Mouse (Mus musculus): ENCODE data around the gene Lingo4. TPM values are rescaled to one million over a fixed set of nuclear protein-coding genes. Genes with fewer than 3 reads are reported as not detected.

Gene Lingo4
- total RNA-seq, 4 experiments from 2014 or later = 0.97 to 1.2 (median 1.1) TPM

GRCm38 (mm10) chr3:94386671-94387070, 11.6 kb upstream of the Lingo4 start:
- no peak for DNase-seq (ENCODE audit: low spot score in 2 of 2)

- no peak for DNase-seq (ENCODE audit: low spot score in 2 of 2)
These were observed 10.9 kb upstream of the Lingo4 start for GRCm38 (mm10) chr3:94387391-94387790.

GRCm38 (mm10) chr3:94388047-94388446, 10.3 kb upstream of the Lingo4 start:
- DNase-seq (ENCODE audit: low spot score in 2 of 2) = no peak

GRCm38 (mm10) chr3:94389420-94389819, 8.9 kb upstream of the Lingo4 start:
- no peak for DNase-seq (ENCODE audit: low spot score in 2 of 2)

- no peak for DNase-seq (ENCODE audit: low spot score in 2 of 2)
These were observed 7.3 kb upstream of the Lingo4 start for GRCm38 (mm10) chr3:94391001-94391400.

GRCm38 (mm10) chr3:94392128-94392527, 6.2 kb upstream of the Lingo4 start:
- DNase-seq (ENCODE audit: low spot score in 2 of 2) = no peak

GRCm38 (mm10) chr3:94393049-94393448, 5.3 kb upstream of the Lingo4 start:
- DNase-seq (ENCODE audit: low spot score in 2 of 2) = no peak

- DNase-seq (ENCODE audit: low spot score in 2 of 2) = no peak
These were observed 2.0 kb upstream of the Lingo4 start for GRCm38 (mm10) chr3:94396336-94396735.

GRCm38 (mm10) chr3:94396851-94397250, 1.5 kb upstream of the Lingo4 start:
- no peak for DNase-seq (ENCODE audit: low spot score in 2 of 2)

GRCm38 (mm10) chr3:94398943-94399481, 695 bp downstream of the Lingo4 start:
- no peak for DNase-seq (ENCODE audit: low spot score in 2 of 2)

GRCm38 (mm10) chr3:94399663-94400310, 1.5 kb downstream of the Lingo4 start:
- no peak for DNase-seq (ENCODE audit: low spot score in 2 of 2)

- DNase-seq (ENCODE audit: low spot score in 2 of 2) = no peak
These were observed 4.1 kb downstream of the Lingo4 start for GRCm38 (mm10) chr3:94402451-94402850.

GRCm38 (mm10) chr3:94404366-94405054, 6.2 kb downstream of the Lingo4 start:
- peak in 1 of 2 experiments; percentile 79 for DNase-seq (ENCODE audit: low spot score in 2 of 2)

GRCm38 (mm10) chr3:94405561-94405960, 7.2 kb downstream of the Lingo4 start:
- DNase-seq (ENCODE audit: low spot score in 2 of 2) = no peak

- no peak for DNase-seq (ENCODE audit: low spot score in 2 of 2)
These were observed 14.2 kb downstream of the Lingo4 start for GRCm38 (mm10) chr3:94412530-94412929.

GRCm38 (mm10) chr3:94413031-94413679, 14.8 kb downstream of the Lingo4 start, which contains the start of gene Tdrkh:
Gene Tdrkh (plus strand): TSS chr3:94413273.
- peak; percentile 88 to 99 for DNase-seq (ENCODE audit: low spot score in 2 of 2)

- no peak for DNase-seq (ENCODE audit: low spot score in 2 of 2)
These were observed 32.7 kb downstream of the Lingo4 start for GRCm38 (mm10) chr3:94430980-94431379.

GRCm38 (mm10) chr3:94434305-94434704, 36.0 kb downstream of the Lingo4 start:
- DNase-seq (ENCODE audit: low spot score in 2 of 2) = no peak

GRCm38 (mm10) chr3:94436420-94436819, 38.1 kb downstream of the Lingo4 start:
- DNase-seq (ENCODE audit: low spot score in 2 of 2) = no peak

- DNase-seq (ENCODE audit: low spot score in 2 of 2) = no peak
These were observed 42.9 kb downstream of the Lingo4 start for GRCm38 (mm10) chr3:94441182-94441581.

- DNase-seq (ENCODE audit: low spot score in 2 of 2) = peak; percentile 91 to 93
These were observed 44.8 kb downstream of the Lingo4 start, which contains the start of gene Mrpl9 for GRCm38 (mm10) chr3:94442951-94443596. Gene Mrpl9 (plus strand): TSS chr3:94443318.

GRCm38 (mm10) chr3:94443597-94443964, 45.3 kb downstream of the Lingo4 start, which contains the start of gene Oaz3:
Gene Oaz3 (minus strand): TSS chr3:94443915.
- no peak for DNase-seq (ENCODE audit: low spot score in 2 of 2)

All from left cerebral cortex, adult 8-10 months (tissue).